Mouse (Mus musculus): ENCODE results near the gene Thrap3. TPM values are rescaled to one million over a fixed set of nuclear protein-coding genes. Genes with fewer than 3 reads are reported as not detected.

Gene Thrap3
- polyA plus RNA-seq, 1 experiment from 2014 or later: 251 TPM

GRCm38 (mm10) chr4:126161986-126162385 lies 40.6 kb downstream of the Thrap3 start:
- H3K4me3 ChIP-seq: peak overlapping the region; percentile 67
- H3K4me2 ChIP-seq (replicated peaks): peak overlapping the region; percentile 99
- no peaks in the 10 kb centered on the region for H3K27me3 ChIP-seq
- H3K4me1 ChIP-seq: peaks cover 20% of the 10 kb centered on the region
- H3K9me3 ChIP-seq: no peaks in the 10 kb centered on the region; the same call in 1 of the 2 replicates
- WGBS: 52% methylated on average over 9 of the region's 9 CpGs
- peak overlapping the region; percentile 86 for H3K9ac ChIP-seq
- ATAC-seq (ENCODE audit: low FRiP score, low read depth): no peak
- peaks cover 26% of the 10 kb centered on the region for H3K36me3 ChIP-seq
- H3K27ac ChIP-seq: peak overlapping the region; percentile 16; the same call in 1 of the 2 replicates

- Histone ChIP-seq H3K27me3 (no peaks in the 10 kb centered on the region), H3K36me3 (peaks cover 26% of the 10 kb centered on the region), H3K4me1 (peaks cover 20% of the 10 kb centered on the region), H3K9me3 (no peaks in the 10 kb centered on the region; the same call in 1 of the 2 replicates), H3K4me3 (no peak overlapping the region), H3K4me2 (replicated peaks) (no peak overlapping the region), H3K9ac (no peak overlapping the region), H3K27ac (no peak overlapping the region)
- 85% methylated on average over 6 of the region's 6 CpGs for WGBS
- ATAC-seq (ENCODE audit: low FRiP score, low read depth): no peak
Observed at GRCm38 (mm10) chr4:126161456-126161855, 41.1 kb downstream of the Thrap3 start.

- H3K36me3 ChIP-seq: peaks cover 22% of the 10 kb centered on the region
- H3K27me3 ChIP-seq: no peaks in the 10 kb centered on the region
- H3K4me3 ChIP-seq: no peak overlapping the region
- no peak overlapping the region for H3K27ac ChIP-seq
- H3K9ac ChIP-seq: no peak overlapping the region
- peaks cover 20% of the 10 kb centered on the region for H3K4me1 ChIP-seq
- no peak overlapping the region for H3K4me2 ChIP-seq (replicated peaks)
- H3K9me3 ChIP-seq: no peaks in the 10 kb centered on the region; the same call in 1 of the 2 replicates
- 89% methylated on average over 8 of the region's 8 CpGs for WGBS
- ATAC-seq (ENCODE audit: low FRiP score, low read depth): no peak
Observed at GRCm38 (mm10) chr4:126160981-126161380, 41.6 kb downstream of the Thrap3 start.

GRCm38 (mm10) chr4:126159455-126159854 lies 43.1 kb downstream of the Thrap3 start:
- H3K4me1 ChIP-seq: peaks cover 30% of the 10 kb centered on the region
- H3K9ac ChIP-seq: no peak overlapping the region; the same call in 1 of the 2 replicates
- no peaks in the 10 kb centered on the region for H3K27me3 ChIP-seq
- H3K9me3 ChIP-seq: no peaks in the 10 kb centered on the region; the same call in 1 of the 2 replicates
- no peak overlapping the region for H3K4me3 ChIP-seq
- H3K27ac ChIP-seq: no peak overlapping the region
- ATAC-seq (ENCODE audit: low FRiP score, low read depth): no peak
- H3K36me3 ChIP-seq: peaks cover 12% of the 10 kb centered on the region
- no peak overlapping the region for H3K4me2 ChIP-seq (replicated peaks)
- WGBS: 79% methylated on average over 7 of the region's 8 CpGs

GRCm38 (mm10) chr4:126157562-126157961 lies 45.0 kb downstream of the Thrap3 start:
- Histone ChIP-seq H3K27ac (no peak overlapping the region), H3K9ac (no peak overlapping the region), H3K4me2 (replicated peaks) (no peak overlapping the region), H3K36me3 (peaks cover 22% of the 10 kb centered on the region), H3K27me3 (no peaks in the 10 kb centered on the region), H3K4me1 (peaks cover 23% of the 10 kb centered on the region), H3K4me3 (no peak overlapping the region), H3K9me3 (no peaks in the 10 kb centered on the region; the same call in 1 of the 2 replicates)
- ATAC-seq (ENCODE audit: low FRiP score, low read depth): no peak
- 85% methylated on average over 6 of the region's 6 CpGs for WGBS

GRCm38 (mm10) chr4:126156617-126157016 lies 45.9 kb downstream of the Thrap3 start:
- 62% methylated on average over 5 of the region's 5 CpGs for WGBS
- Histone ChIP-seq H3K27me3 (no peaks in the 10 kb centered on the region), H3K9ac (no peak overlapping the region), H3K4me1 (peaks cover 24% of the 10 kb centered on the region), H3K36me3 (peaks cover 30% of the 10 kb centered on the region), H3K4me2 (replicated peaks) (no peak overlapping the region), H3K4me3 (no peak overlapping the region), H3K9me3 (no peaks in the 10 kb centered on the region; the same call in 1 of the 2 replicates), H3K27ac (no peak overlapping the region; the same call in 1 of the 2 replicates)
- ATAC-seq (ENCODE audit: low FRiP score, low read depth): no peak

GRCm38 (mm10) chr4:126155869-126156268 lies 46.7 kb downstream of the Thrap3 start:
- Histone ChIP-seq H3K36me3 (peaks cover 38% of the 10 kb centered on the region), H3K9me3 (no peaks in the 10 kb centered on the region; the same call in 1 of the 2 replicates), H3K27me3 (no peaks in the 10 kb centered on the region), H3K27ac (peak overlapping the region; percentile 73), H3K4me3 (no peak overlapping the region), H3K4me2 (replicated peaks) (no peak overlapping the region), H3K4me1 (peaks cover 31% of the 10 kb centered on the region), H3K9ac (no peak overlapping the region)
- ATAC-seq (ENCODE audit: low FRiP score, low read depth): 0 out of 2 replicates have a peak, but pooled peaks have one; percentile 6
- WGBS: 65% methylated on average over 2 of the region's 2 CpGs

DNA sequence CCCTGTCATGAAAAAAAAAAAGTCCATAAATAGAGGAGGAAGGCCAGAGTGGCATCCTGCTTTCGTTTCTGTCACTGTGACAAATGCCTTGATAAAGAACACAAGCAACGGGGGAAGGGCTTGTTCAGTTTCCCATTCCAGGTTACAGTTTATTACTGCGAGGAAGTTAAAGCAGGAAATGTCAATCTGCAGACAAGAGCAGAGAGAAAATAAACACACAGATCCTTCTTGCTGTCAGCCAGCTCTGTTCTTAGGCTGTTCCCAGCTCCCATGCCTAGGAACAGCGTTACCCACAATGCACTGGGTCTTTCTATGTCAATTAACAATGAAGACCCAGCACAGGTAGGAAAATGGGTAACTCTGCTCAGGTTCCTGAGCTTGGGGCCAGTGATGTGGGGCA lies 47.4 kb downstream of the Thrap3 start:
- Histone ChIP-seq H3K27ac (peak overlapping the region; percentile 73), H3K4me3 (no peak overlapping the region), H3K9me3 (no peaks in the 10 kb centered on the region; the same call in 1 of the 2 replicates), H3K4me1 (peaks cover 38% of the 10 kb centered on the region), H3K4me2 (replicated peaks) (no peak overlapping the region), H3K36me3 (peaks cover 39% of the 10 kb centered on the region), H3K27me3 (no peaks in the 10 kb centered on the region), H3K9ac (no peak overlapping the region)
- ATAC-seq (ENCODE audit: low FRiP score, low read depth): no peak
- 45% methylated on average over 4 of the region's 4 CpGs for WGBS

DNA sequence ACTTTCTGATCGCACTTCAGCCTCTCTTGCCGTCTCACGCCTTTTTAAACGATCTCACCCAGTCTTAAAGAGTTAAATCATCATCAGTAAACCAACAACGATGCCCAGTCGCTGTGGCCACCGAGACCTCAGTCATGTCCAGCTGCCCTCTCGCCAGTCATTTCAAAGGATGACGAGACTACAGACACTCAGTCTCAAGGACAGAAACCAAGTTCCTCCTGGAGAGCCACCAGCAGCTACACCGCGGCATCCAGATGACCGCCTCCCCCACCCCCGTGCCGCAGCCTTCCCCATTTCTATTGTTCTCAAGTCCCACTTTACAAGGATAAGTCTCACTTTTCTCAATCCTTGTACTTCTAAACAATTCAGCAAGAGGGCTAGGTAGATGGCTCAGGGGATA lies 49.7 kb downstream of the Thrap3 start:
- no peaks in the 10 kb centered on the region for H3K27me3 ChIP-seq
- H3K4me3 ChIP-seq: no peak overlapping the region
- H3K36me3 ChIP-seq: peaks cover 44% of the 10 kb centered on the region
- no peak for ATAC-seq (ENCODE audit: low FRiP score, low read depth)
- H3K9me3 ChIP-seq: no peaks in the 10 kb centered on the region; the same call in 1 of the 2 replicates
- peaks cover 57% of the 10 kb centered on the region for H3K4me1 ChIP-seq
- no peak overlapping the region for H3K4me2 ChIP-seq (replicated peaks)
- 57% methylated on average over 14 of the region's 14 CpGs for WGBS
- H3K27ac ChIP-seq: no peak overlapping the region
- no peak overlapping the region for H3K9ac ChIP-seq

- H3K4me1 ChIP-seq: peaks cover 67% of the 10 kb centered on the region
- WGBS: 87% methylated on average over 16 of the region's 16 CpGs
- H3K27ac ChIP-seq: peak overlapping the region; percentile 96; the same call in 1 of the 2 replicates
- peak overlapping the region; percentile 90; the same call in 1 of the 2 replicates for H3K9ac ChIP-seq
- peak overlapping the region; percentile 99 for H3K4me2 ChIP-seq (replicated peaks)
- peaks cover 36% of the 10 kb centered on the region for H3K36me3 ChIP-seq
- H3K4me3 ChIP-seq: peak overlapping the region; percentile 79; the same call in 1 of the 2 replicates
- no peak for ATAC-seq (ENCODE audit: low FRiP score, low read depth)
- no peaks in the 10 kb centered on the region for H3K27me3 ChIP-seq
- no peaks in the 10 kb centered on the region; the same call in 1 of the 2 replicates for H3K9me3 ChIP-seq
Observed at GRCm38 (mm10) chr4:126151701-126152440, 50.7 kb downstream of the Thrap3 start.

DNA sequence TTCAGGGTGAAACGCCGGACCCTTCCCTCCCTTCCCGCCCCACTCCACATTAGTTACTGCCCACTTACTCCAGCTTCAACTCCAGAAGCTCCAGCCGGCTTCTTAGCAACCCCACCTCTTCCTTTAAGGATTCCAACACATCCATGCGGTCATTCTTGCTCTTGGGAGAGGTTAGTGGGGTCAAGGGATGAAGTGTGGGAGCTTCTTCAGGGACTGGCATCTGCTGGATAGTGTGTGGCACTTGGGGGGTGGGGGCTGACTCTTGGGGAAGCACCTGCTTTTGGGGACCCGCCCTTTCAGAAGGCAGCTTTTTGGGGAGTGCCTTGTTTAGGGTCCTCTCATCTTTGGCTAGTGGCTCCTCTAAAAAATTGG lies 51.6 kb downstream of the Thrap3 start:
- Histone ChIP-seq H3K36me3 (peaks cover 31% of the 10 kb centered on the region), H3K9ac (peak overlapping the region; percentile 90), H3K9me3 (no peaks in the 10 kb centered on the region), H3K4me3 (peak overlapping the region; percentile 79), H3K27me3 (no peaks in the 10 kb centered on the region), H3K4me1 (peaks cover 72% of the 10 kb centered on the region), H3K4me2 (replicated peaks) (peak overlapping the region; percentile 99), H3K27ac (peak overlapping the region; percentile 96)
- 16% methylated on average over 6 of the region's 6 CpGs for WGBS
- ATAC-seq (ENCODE audit: low FRiP score, low read depth): no peak

DNA sequence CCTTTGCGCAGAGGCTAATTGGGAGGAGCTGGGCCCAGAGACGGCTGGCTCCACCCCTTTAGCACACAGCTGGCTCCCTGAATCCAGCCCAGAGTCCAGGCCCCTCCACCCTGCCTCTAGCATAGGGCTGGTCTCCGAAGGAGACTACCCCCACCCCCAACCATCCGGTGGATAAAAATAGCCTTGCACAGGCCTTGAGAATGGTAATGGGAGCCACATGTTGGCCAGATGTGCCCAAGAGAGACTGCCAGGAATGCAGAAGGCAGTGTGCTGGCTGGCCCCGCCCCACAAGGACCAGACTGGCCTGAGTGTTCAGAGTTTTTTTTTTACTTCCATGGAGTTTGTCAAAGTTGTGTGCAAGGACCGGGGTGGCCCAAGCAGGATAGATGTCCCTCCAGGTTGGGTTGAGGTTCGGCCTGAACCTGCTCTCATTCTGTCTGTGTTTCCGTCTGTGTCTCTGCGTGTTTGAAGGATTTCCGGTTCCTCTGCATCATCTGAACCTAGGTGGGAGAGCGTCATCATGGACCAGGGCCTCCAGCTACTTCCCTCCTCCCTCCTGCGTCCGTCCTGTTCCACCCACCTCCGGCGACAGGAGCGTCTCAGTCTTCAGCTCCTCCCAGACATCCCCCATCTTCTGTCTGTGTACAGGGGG lies 52.1 kb downstream of the Thrap3 start:
- H3K4me1 ChIP-seq: peaks cover 67% of the 10 kb centered on the region
- ATAC-seq (ENCODE audit: low FRiP score, low read depth): peak; percentile 91
- H3K4me2 ChIP-seq (replicated peaks): peak overlapping the region; percentile 99
- WGBS: 2% methylated on average over 16 of the region's 16 CpGs
- H3K27ac ChIP-seq: peak overlapping the region; percentile 96
- H3K4me3 ChIP-seq: peak overlapping the region; percentile 79
- no peaks in the 10 kb centered on the region for H3K9me3 ChIP-seq
- H3K36me3 ChIP-seq: peaks cover 31% of the 10 kb centered on the region
- peak overlapping the region; percentile 90 for H3K9ac ChIP-seq
- H3K27me3 ChIP-seq: no peaks in the 10 kb centered on the region
